Mouse (Mus musculus): ENCODE results near the gene Lyzl6. TPM values are rescaled to one million over a fixed set of nuclear protein-coding genes. Genes with fewer than 3 reads are reported as not detected.

The Lyzl6 gene
- total RNA-seq, 2 experiments from 2014 or later: not detected

DNA sequence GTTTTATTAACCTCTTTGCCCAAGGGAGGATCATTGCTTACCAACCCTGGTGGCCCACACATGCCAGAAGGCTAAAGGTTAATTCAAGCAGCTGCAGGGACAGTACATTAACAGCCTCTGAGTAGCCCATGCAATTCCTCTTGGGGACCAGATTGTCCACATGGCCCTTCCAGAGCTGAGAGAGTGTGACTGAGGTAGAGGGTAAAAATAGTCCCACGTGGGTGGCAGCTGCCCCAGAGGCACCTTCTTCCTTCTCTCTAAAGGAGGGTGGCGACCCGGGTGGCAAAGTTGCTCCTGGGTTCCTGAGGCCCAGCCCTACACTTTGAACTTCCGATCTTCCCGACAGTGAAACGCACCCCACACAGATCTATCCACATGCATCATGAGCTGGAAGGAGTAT, 7.6 kb upstream of the Lyzl6 start:
- DNase-seq (ENCODE audit: low spot score in 2 of 2): peak in 1 of 2 experiments; percentile 7

DNA sequence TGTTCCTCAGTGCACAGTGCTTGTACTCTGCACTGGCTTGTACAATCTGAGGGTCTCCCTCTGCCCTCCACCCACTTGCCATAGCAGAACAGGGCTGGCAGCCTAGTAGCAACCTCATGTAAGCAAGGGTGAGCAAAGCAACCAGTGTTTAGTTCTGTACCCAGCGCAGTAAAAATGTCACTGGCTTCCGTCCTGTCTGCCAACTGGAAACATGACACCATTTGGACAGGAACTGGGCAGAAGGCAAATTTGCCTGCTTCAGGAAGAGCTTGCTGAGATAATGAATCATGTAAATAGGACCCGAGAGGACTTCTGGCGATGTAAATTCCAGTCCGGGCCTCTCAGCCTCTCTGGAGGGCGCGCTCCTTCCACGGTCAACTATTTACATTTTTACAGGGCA, 7.0 kb upstream of the Lyzl6 start:
- peak in 1 of 2 experiments; percentile 5 for DNase-seq (ENCODE audit: low spot score in 2 of 2)

DNA sequence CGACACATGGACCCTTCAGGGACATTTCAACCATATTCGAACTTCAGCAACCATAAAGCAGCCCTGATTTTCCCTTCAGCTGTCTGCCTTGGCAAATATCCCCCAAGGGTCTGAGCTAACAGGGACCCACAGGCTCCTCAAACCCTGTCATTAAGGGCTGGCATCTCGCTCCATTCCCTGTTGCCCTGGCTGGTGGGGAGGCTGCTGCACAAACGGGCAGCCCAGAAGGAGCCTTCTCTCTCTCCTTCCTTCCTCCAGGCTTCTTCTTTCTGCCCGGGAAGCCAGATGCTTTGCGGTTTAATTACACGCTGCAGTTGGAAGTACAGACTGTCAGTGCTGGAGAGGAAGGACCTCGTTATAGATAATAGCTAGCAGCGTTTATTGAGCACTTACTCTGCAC, 4.5 kb upstream of the Lyzl6 start:
- no peak for DNase-seq (ENCODE audit: low spot score in 2 of 2)

DNA sequence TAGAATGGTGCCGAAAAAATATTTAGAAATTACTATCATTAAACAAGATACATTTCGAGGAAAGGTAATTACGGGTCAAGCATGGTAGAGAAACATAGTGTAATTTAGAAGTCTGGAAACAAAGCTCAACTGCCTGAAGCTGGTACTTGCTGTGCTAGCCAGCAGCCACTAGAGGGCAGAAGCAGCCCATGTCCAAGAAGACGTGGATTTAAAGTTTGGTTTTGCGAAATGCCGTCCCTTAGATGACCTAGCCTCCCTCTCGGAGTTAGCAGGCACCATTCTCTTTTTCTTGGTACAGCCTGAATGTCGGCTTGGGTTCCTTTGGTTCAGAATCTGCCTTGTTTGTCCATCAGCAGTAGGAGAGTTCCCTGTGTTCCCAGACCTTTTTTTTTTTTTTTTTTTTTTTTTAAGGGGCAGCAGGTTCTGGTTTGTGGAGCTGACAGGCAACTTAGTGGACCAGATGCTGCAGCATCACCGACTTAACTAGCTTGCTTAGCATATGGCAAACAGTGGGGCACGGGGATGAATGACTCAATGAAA, 787 bp upstream of the Lyzl6 start:
- DNase-seq (ENCODE audit: low spot score in 2 of 2): peak in 1 of 2 experiments; percentile 38

DNA sequence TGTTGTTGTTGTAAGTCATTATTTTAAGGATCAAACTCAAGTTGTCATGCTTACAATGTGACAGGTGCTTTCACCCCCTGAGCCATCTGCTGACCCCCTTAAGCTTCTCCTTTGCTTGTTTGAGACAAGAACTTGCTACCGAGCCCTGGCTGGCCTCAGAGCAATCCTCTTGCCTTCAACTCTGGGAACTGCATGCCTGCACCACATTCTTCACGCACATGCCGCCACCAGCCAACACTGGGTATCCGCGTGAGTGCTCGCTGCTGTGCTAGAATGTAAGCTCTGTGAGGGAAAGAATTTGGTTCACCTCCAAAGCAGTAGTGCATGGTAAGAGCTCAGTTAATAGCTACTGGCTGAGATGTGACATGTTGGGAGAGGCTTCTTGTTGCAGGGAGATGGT, 2.4 kb downstream of the Lyzl6 start:
- no peak for DNase-seq (ENCODE audit: low spot score in 2 of 2)

DNA sequence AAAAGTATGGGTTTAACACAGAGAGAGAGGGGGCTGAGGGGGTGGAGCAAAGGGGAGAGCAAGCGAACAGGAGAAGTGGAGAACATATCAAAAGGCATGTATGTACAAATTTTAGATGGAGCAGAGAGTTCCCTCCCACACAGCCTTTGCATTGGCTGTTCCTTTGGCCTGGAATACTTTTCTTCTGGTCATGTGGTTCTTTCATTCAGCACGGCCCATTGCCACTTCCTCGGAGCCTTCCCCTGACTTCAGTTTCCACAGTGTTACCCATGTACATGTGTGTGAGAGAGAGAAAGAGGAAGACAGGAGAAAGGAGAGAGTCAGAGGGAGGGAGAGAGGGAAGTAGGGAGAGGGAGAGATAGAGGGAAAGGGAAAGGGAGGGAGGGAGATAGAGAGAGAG, 3.2 kb downstream of the Lyzl6 start:
- DNase-seq (ENCODE audit: low spot score in 2 of 2): no peak

DNA sequence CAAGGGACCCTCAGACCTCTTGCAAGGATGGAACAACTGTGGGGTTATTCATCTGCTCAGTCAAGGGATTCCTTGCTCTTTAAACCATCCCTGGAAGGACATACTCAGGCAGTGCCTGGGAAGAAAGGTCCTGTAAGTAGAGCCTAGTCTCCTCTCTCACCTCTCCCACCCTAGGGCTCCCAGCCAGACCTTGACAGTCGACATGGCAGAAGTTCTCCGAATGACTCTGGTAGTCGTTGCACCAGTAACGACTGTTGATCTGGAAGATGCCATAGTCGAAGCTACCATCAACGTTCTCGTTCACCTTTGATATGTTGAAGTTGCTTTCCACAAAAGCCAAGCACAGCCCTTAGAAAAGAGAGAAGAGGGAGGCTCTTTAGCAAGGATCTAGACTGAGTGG, 3.9 kb downstream of the Lyzl6 start:
- DNase-seq (ENCODE audit: low spot score in 2 of 2): no peak

DNA sequence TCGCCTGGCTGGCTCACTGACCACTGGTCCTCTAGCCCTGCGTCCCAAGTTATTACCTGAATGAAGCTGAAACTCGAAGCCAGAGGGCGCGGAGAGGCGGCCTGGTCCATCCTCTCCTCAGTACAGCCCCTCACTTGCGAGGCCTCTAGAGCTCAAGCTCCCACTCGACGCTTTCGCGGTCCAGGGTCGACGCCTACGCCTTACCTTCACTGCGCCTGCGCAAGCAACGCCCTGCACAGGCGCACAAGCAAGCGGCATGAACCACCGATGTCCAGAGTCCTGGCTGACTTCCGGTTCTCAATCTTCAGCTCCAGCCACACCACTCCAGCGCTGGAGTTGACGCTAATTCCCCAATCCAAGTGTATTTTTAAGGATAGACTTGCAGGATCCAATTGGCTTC, 11.2 kb downstream of the Lyzl6 start:
- no peak for DNase-seq (ENCODE audit: low spot score in 2 of 2)

DNA sequence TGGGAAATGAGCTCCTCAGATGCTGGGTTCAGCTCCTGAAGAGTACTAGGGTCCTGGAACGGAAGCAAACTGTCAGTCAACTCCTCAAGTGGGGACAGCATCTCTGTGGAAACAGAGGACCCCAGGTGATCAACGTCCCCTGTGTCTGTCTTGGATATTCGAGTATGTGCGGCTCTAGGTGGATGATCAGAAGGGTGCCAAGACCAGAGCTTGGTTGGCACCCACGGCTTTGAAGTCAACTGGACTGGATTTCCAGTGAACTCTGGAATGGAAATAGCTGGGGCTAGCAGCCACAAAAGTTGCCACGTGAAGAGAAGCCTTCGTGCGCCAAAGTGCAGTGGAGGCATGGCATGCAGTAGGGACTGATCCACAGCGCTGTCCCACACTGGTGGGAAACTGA, 17.6 kb downstream of the Lyzl6 start, which contains the start of gene Gm884:
Gm884 (minus strand) TSS at position 101 of the 400 bp plus-strand sequence.
- no peak for DNase-seq (ENCODE audit: low spot score in 2 of 2)

DNA sequence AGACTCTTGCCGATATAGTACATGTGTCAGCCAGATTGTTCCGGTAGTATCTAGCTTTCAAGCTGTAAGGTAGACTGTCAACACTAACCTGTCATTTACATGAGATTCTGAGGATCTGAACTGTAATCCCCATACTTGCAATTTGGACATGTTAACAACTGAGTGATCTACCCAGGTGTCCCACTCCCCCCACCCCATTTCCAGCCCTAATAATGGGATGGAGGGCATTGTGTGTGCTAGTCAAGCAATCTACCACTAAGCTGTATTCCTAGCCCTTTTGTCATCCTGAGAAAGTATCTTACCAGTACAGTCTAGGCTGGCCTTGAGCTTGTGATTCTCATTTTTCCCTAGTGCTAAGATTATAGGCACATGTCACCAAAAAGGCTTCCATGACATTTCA, 27.9 kb downstream of the Lyzl6 start:
- no peak for DNase-seq (ENCODE audit: low spot score in 2 of 2)

DNA sequence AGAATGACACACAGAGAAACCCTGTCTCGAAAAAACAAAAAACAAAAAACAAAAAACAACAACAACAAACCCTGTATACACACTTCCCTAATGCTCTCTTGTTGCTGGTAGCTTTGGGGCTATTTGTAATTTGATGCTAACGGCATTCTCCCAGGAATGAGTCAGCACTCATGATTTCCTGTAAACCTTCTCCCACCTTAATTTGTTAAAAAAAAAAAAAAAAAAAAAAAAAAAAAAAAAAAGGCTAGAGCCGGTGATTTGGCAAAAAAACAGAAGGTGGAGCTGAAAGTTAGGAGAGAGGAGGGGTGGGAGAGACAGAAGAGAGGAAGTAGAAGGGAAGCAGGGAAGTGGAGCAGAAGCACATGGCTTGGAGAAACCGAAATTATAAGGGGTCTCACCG, 32.1 kb downstream of the Lyzl6 start:
- no peak for DNase-seq (ENCODE audit: low spot score in 2 of 2)

Other genes starting within 250 kb of the Lyzl6 start
- gene Plekhm1, start 226.2 kb downstream of the Lyzl6 start, total RNA-seq (2021): 10 to 100 TPM; 12.0 to 12.8 TPM
- not detected for gene Lrrc37a, start 134.3 kb downstream of the Lyzl6 start, total RNA-seq (2021)
- not detected for gene Gm884, start 17.8 kb downstream of the Lyzl6 start, total RNA-seq (2021)
- gene Rprml, start 10.7 kb upstream of the Lyzl6 start, total RNA-seq (2021): under 1 TPM in 1 of 2 experiments, not detected in 1; 0.27 TPM
- gene Gosr2, start 59.0 kb upstream of the Lyzl6 start, total RNA-seq (2021): 10 to 100 TPM; 67.1 to 68.6 TPM
- not detected for gene Wnt9b, start 110.9 kb upstream of the Lyzl6 start, total RNA-seq (2021)
- under 1 TPM; 0.21 to 0.27 TPM for gene Wnt3, start 135.3 kb upstream of the Lyzl6 start, total RNA-seq (2021)

Data from gastrocnemius, postnatal 4 days (tissue).